In genomic region chr16:95601219-95601580, GRCm38 (mm10) we compare ENCODE assay signal across 21 mouse cellular contexts. TPM values are rescaled to one million over a fixed set of nuclear protein-coding genes. Genes with fewer than 3 reads are reported as not detected.
DNase-seq lines count a peak whose midpoint lies in the region; ATAC-seq and TF ChIP-seq lines count a peak whose summit lies in the region.
"Had no signal": no experiment of that assay in that cellular context is flagged by ENCODE, and none has a peak within 500 bp of the region (broad histone marks: within the 10 kb centered on the region; RNA-seq: fewer than 3 reads in every experiment).

No protein-coding gene starts in this region.

- H3K9me3 ChIP-seq in ES-E14 (ENCODE audit: control insufficient read depth, insufficient read depth, low read depth, low read length) = no peaks in the 10 kb centered on the region
- no peaks in the 10 kb centered on the region for H3K9me3 ChIP-seq in hindbrain, embryonic 12.5 days (replicated peaks)
- no peaks in the 10 kb centered on the region for H3K9me3 ChIP-seq in neural tube, embryonic 12.5 days
- H3K9me3 ChIP-seq: heart, embryonic 15.5 days; megakaryocyte, embryonic 14.5 days; stomach, embryonic 15.5 days had no signal

- peaks cover 4 to 6% of the 10 kb centered on the region in 2 experiments; a peak in 2 of 4 replicates for H3K4me1 ChIP-seq in ES-E14 (ENCODE audit: control insufficient read depth in 2 of 2, insufficient read depth in 2 of 2, low read length in 2 of 2, poor library complexity in 1 of 2)
- H3K4me1 ChIP-seq in hindbrain, embryonic 12.5 days = peaks cover 22% of the 10 kb centered on the region
- peaks cover 12% of the 10 kb centered on the region for H3K4me1 ChIP-seq in neural tube, embryonic 12.5 days
- no peaks in the 10 kb centered on the region for H3K4me1 ChIP-seq in cerebellum, adult 2 months (ENCODE audit: control insufficient read depth, insufficient read depth, low read length)
- H3K4me1 ChIP-seq: heart, embryonic 15.5 days; megakaryocyte, embryonic 14.5 days had no signal

- H3K27ac ChIP-seq in ES-E14 (ENCODE audit: insufficient read depth, low read depth, low read length, poor library complexity, severe bottlenecking) = no peak overlapping the region
- peak overlapping the region; percentile 70; the same call in 1 of the 2 replicates for H3K27ac ChIP-seq in hindbrain, embryonic 12.5 days
- no peak overlapping the region for H3K27ac ChIP-seq in neural tube, embryonic 12.5 days
- no peak overlapping the region for H3K27ac ChIP-seq in cerebellum, adult 2 months (ENCODE audit: insufficient read depth, low read length)
- H3K27ac ChIP-seq: heart, embryonic 15.5 days; kidney, postnatal 0 days; stomach, embryonic 15.5 days had no signal

- in situ Hi-C loops in ES-E14 (cut with MboI; ENCODE audit: low sequenced_read_pairs in 2 of 2, unreplicated experiment in 2 of 2) = loop anchor here in 1 of 2 experiments (25.0 kb wide), 1 partner anchor 361 kb away; no protein-coding TSS in a partner anchor

- H3K4me3 ChIP-seq in ES-E14 (ENCODE audit: insufficient read depth in 1 of 2, low read depth in 1 of 2, low read length in 2 of 2, poor library complexity in 1 of 2, severe bottlenecking in 1 of 2) = peak overlapping the region; percentile 38 to 43; a peak in 2 of 4 replicates
- no peak overlapping the region; the same call in 1 of the 2 replicates for H3K4me3 ChIP-seq in hindbrain, embryonic 12.5 days
- no peak overlapping the region; the same call in 1 of the 2 replicates for H3K4me3 ChIP-seq in neural tube, embryonic 12.5 days
- no peak overlapping the region for H3K4me3 ChIP-seq in cerebellum, adult 2 months (replicated peaks; ENCODE audit: insufficient read depth, low read depth, low read length)
- H3K4me3 ChIP-seq: heart, embryonic 15.5 days; megakaryocyte, embryonic 14.5 days; stomach, embryonic 15.5 days had no signal

- peak overlapping the region; percentile 30 for H3K4me2 ChIP-seq in hindbrain, embryonic 12.5 days (replicated peaks)
- peak overlapping the region; percentile 34 for H3K4me2 ChIP-seq in neural tube, embryonic 12.5 days (replicated peaks)
- H3K4me2 ChIP-seq: heart, embryonic 15.5 days; stomach, embryonic 15.5 days had no signal

- H3K36me3 ChIP-seq in ES-E14 (ENCODE audit: control insufficient read depth, insufficient read depth, low read length, poor library complexity, severe bottlenecking) = no peaks in the 10 kb centered on the region
- H3K36me3 ChIP-seq in hindbrain, embryonic 12.5 days = no peaks in the 10 kb centered on the region
- no peaks in the 10 kb centered on the region for H3K36me3 ChIP-seq in neural tube, embryonic 12.5 days
- H3K36me3 ChIP-seq: heart, embryonic 15.5 days; stomach, embryonic 15.5 days had no signal

- peak; percentile 53 for ATAC-seq in hindbrain, embryonic 12.5 days (ENCODE audit: low FRiP score)
- ATAC-seq in neural tube, embryonic 12.5 days (ENCODE audit: low FRiP score, low read depth) = peak; percentile 54
- ATAC-seq: intestine, embryonic 16.5 days; midbrain, embryonic 16.5 days had no signal

- H3K9ac ChIP-seq in ES-E14 (ENCODE audit: insufficient read depth, low read depth, low read length, poor library complexity, severe bottlenecking) = no peak overlapping the region
- H3K9ac ChIP-seq in hindbrain, embryonic 12.5 days = no peak overlapping the region
- H3K9ac ChIP-seq in neural tube, embryonic 12.5 days = no peak overlapping the region
- H3K9ac ChIP-seq: heart, embryonic 15.5 days; stomach, embryonic 15.5 days had no signal

- no peaks in the 10 kb centered on the region for H3K27me3 ChIP-seq in hindbrain, embryonic 12.5 days
- no peaks in the 10 kb centered on the region for H3K27me3 ChIP-seq in neural tube, embryonic 12.5 days (replicated peaks)
- no peaks in the 10 kb centered on the region for H3K27me3 ChIP-seq in cerebellum, adult 2 months (ENCODE audit: control insufficient read depth, insufficient read depth, low read length)
- H3K27me3 ChIP-seq: heart, embryonic 15.5 days; stomach, embryonic 15.5 days had no signal

- WGBS in hindbrain, embryonic 12.5 days = 71% methylated on average over 4 of the region's 4 CpGs
- 75% methylated on average over 4 of the region's 4 CpGs for WGBS in neural tube, embryonic 12.5 days
- WGBS in cerebellum, adult 2 months = 90% methylated on average over 4 of the region's 4 CpGs

- no peak for TF ChIP-seq POLR2A in cerebellum, adult 2 months (IDR thresholded peaks at IDR 0.05; ENCODE audit: borderline replicate concordance, insufficient read depth, low read length)

- DNase-seq in kidney, adult 9 months = peak; percentile 63
- no peak for DNase-seq in kidney, adult 18-20 months
- DNase-seq in ES-E14 (ENCODE audit: low read depth, low spot score) = no peak
- DNase-seq in cerebellum, adult 2 months = no peak
- no peak for DNase-seq in frontal cortex, postnatal 25 days (ENCODE audit: low spot score in 2 of 2)
- no peak for DNase-seq in thymus, postnatal 4 days
- DNase-seq: adrenal gland, postnatal 25 days; cerebellum, adult 11 months; cerebellum, postnatal 25 days; gastrocnemius, postnatal 10 days; heart, adult 18-20 months; heart, postnatal 4 days; lung, adult 18-20 months had no signal

- no peak for TF ChIP-seq CTCF in cerebellum, adult 2 months (IDR thresholded peaks at IDR 0.05; ENCODE audit: borderline replicate concordance, insufficient read depth, low read depth, low read length)

TF ChIP-seq in ES-E14, 5 proteins besides CTCF, POLR2A, EP300 and RAD21:
- no peak for TF ChIP-seq ZC3H11A (IDR thresholded peaks at IDR 0.05; ENCODE audit: borderline replicate concordance, low read depth, low read length)
- no peak for TF ChIP-seq MAFK (IDR thresholded peaks at IDR 0.05; ENCODE audit: insufficient read depth, low read depth, low read length)
- TF ChIP-seq CHD2 (IDR thresholded peaks at IDR 0.05; ENCODE audit: low read depth, low read length) = no peak
- TF ChIP-seq ZNF384 (IDR thresholded peaks at IDR 0.05; ENCODE audit: low read depth, low read length) = no peak
- TF ChIP-seq HCFC1 (IDR thresholded peaks at IDR 0.05; ENCODE audit: borderline replicate concordance, insufficient read depth, low read length) = no peak

RNA-seq across cellular contexts. Expression of gene Erg, which starts 14.8 kb away (rescaled TPM):
- total RNA-seq in ES-E14 (2012; rRNA removed) = 0.18 and 0.26 TPM in 2 replicates
- polyA plus RNA-seq in hindbrain, embryonic 12.5 days (2016; fragmentation: Nextera tagmentation; extraction: Ambion mirVana) = 7.3 and 7.8 TPM in 2 replicates
- polyA plus RNA-seq in neural tube, embryonic 12.5 days (2016; fragmentation: Nextera tagmentation; extraction: Ambion mirVana) = 3.5 and 4.2 TPM in 2 replicates
- 4.9 and 6.6 TPM in 2 replicates for polyA plus RNA-seq in cerebellum, adult 2 months (2012; rRNA removed)

Comparison
In these comparisons a context has a peak if more than half of its experiments do, and no peak if none do; other contexts are left out.
1. H3K4me3 ChIP-seq: peak in ES-E14 (2 of 2); none in hindbrain, embryonic 12.5 days (single experiment), neural tube, embryonic 12.5 days (single experiment) and cerebellum, adult 2 months (single experiment).